Mouse (Mus musculus) cortical plate, adult 2 months (tissue): Measurements from ENCODE around the gene Rnf183. TPM values are rescaled to one million over a fixed set of nuclear protein-coding genes. Genes with fewer than 3 reads are reported as not detected.

Experiments used
- H3K27ac ChIP-seq: fragments of 200-500 bp; 2 replicates; pipeline ENCODE4 v1.5.1; 2012; ENCODE audit warnings: low read length, control low read depth, inconsistent platforms; ENCODE audit not compliant: insufficient read depth
- H3K4me1 ChIP-seq: fragments of 200-500 bp; 2 replicates; pipeline ENCODE4 v1.6.1; 2011; ENCODE audit warnings: low read length; ENCODE audit not compliant: control insufficient read depth, insufficient read depth
- H3K4me3 ChIP-seq: fragments of 200-500 bp; 2 replicates; pipeline ENCODE4 v1.5.1; 2011; ENCODE audit warnings: mild to moderate bottlenecking, low read length, control low read depth; ENCODE audit not compliant: insufficient read depth
- CTCF ChIP-seq: fragments of 200-500 bp; IDR thresholded peaks from 2 replicates; pipeline ENCODE4 v1.5.1; 2011; ENCODE audit warnings: mild to moderate bottlenecking, control low read depth, low read length; ENCODE audit not compliant: insufficient read depth; ENCODE audit errors: extremely low read depth
- POLR2A ChIP-seq: fragments of 200-500 bp; IDR thresholded peaks from 2 replicates; pipeline ENCODE4 v1.6.1; 2011; ENCODE audit warnings: mild to moderate bottlenecking, low read length, control low read depth; ENCODE audit not compliant: insufficient read depth; ENCODE audit errors: extremely low read depth
- polyA plus RNA-seq: library from polyadenylated mRNA; depleted of rRNA; stranded (reverse); fragments of >200 nt; gene quantifications from 2 replicates; pipeline ENCODE4 v1.2.3, GENCODE M21; 2012; rRNA removed

Rnf183 gene
- polyA plus RNA-seq, 1 experiment: 0.15 TPM

- TF ChIP-seq POLR2A: no peak
- TF ChIP-seq CTCF: no peak
- no peaks in the 10 kb centered on the region for H3K4me1 ChIP-seq
- H3K27ac ChIP-seq: no peak overlapping the region
- H3K4me3 ChIP-seq: no peak overlapping the region
These were observed 45.2 kb downstream of the Rnf183 start for GRCm38 (mm10) chr4:62389592-62390512.

GRCm38 (mm10) chr4:62385439-62385838, 49.6 kb downstream of the Rnf183 start:
- H3K4me3 ChIP-seq: no peak overlapping the region
- H3K27ac ChIP-seq: no peak overlapping the region
- TF ChIP-seq CTCF (no peak), POLR2A (no peak)
- H3K4me1 ChIP-seq: no peaks in the 10 kb centered on the region

GRCm38 (mm10) chr4:62384159-62384558, 50.9 kb downstream of the Rnf183 start:
- Histone ChIP-seq H3K4me1 (no peaks in the 10 kb centered on the region), H3K27ac (no peak overlapping the region), H3K4me3 (no peak overlapping the region)
- no peak for TF ChIP-seq POLR2A
- TF ChIP-seq CTCF: no peak

- no peak for TF ChIP-seq CTCF
- no peak overlapping the region for H3K4me3 ChIP-seq
- H3K27ac ChIP-seq: no peak overlapping the region
- H3K4me1 ChIP-seq: no peaks in the 10 kb centered on the region
These were observed 51.3 kb downstream of the Rnf183 start for GRCm38 (mm10) chr4:62383752-62384151.

- Histone ChIP-seq H3K4me1 (no peaks in the 10 kb centered on the region), H3K4me3 (no peak overlapping the region), H3K27ac (no peak overlapping the region)
- TF ChIP-seq POLR2A (no peak), CTCF (no peak)
These were observed 51.8 kb downstream of the Rnf183 start for GRCm38 (mm10) chr4:62383207-62383606.

GRCm38 (mm10) chr4:62379724-62380381, 55.2 kb downstream of the Rnf183 start:
- Histone ChIP-seq H3K4me3 (no peak overlapping the region), H3K27ac (no peak overlapping the region), H3K4me1 (no peaks in the 10 kb centered on the region)
- TF ChIP-seq POLR2A (no peak), CTCF (no peak)

Other genes with a start within 250 kb of the Rnf183 start
- 10.1 and 11.2 TPM in 2 replicates for gene Zfp37, start 204.2 kb downstream of the Rnf183 start, polyA plus RNA-seq
- gene Slc31a2, start 172.7 kb downstream of the Rnf183 start, polyA plus RNA-seq: 11.8 and 12.8 TPM in 2 replicates
- gene Fkbp15, start 74.7 kb downstream of the Rnf183 start, polyA plus RNA-seq: 26.1 and 27.2 TPM in 2 replicates
- gene Slc31a1, start 74.5 kb downstream of the Rnf183 start, polyA plus RNA-seq: 17.1 and 18.1 TPM in 2 replicates
- gene Cdc26, start 26.6 kb downstream of the Rnf183 start, polyA plus RNA-seq: 47.8 and 48.3 TPM in 2 replicates
- 14.3 and 16.5 TPM in 2 replicates for gene Prpf4, start 26.5 kb downstream of the Rnf183 start, polyA plus RNA-seq
- 6.1 and 8.3 TPM in 2 replicates for gene Wdr31, start 35.6 kb upstream of the Rnf183 start, polyA plus RNA-seq
- 0.58 and 0.62 TPM in 2 replicates for gene Bspry, start 44.8 kb upstream of the Rnf183 start, polyA plus RNA-seq
- 7.6 and 8.4 TPM in 2 replicates for gene Hdhd3, start 68.2 kb upstream of the Rnf183 start, polyA plus RNA-seq
- gene Alad, start 84.7 kb upstream of the Rnf183 start, polyA plus RNA-seq: 36.0 and 38.0 TPM in 2 replicates
- gene Pole3, start 89.8 kb upstream of the Rnf183 start, polyA plus RNA-seq: 26.0 TPM in 2 replicates
- 0.11 and 0.25 TPM in 2 replicates for gene 4933430I17Rik, start 90.1 kb upstream of the Rnf183 start, polyA plus RNA-seq
- 35.7 and 40.2 TPM in 2 replicates for gene Rgs3, start 124.6 kb upstream of the Rnf183 start, polyA plus RNA-seq